Mouse (Mus musculus) forebrain, postnatal 0 days (tissue): ENCODE data around the gene Ift43. TPM values are rescaled to one million over a fixed set of nuclear protein-coding genes. Genes with fewer than 3 reads are reported as not detected.

Experiments used
- ATAC-seq: fragments of 200-750 bp; cut with Nextera tagmentation; 2 replicates; pipeline ENCODE4 v1.8.0; 2017; ENCODE audit warnings: mild to moderate bottlenecking, moderate library complexity
- DNase-seq: peaks from one replicate; pipeline ENCODE4 v3.0.0-alpha.2; 2015
- H3K27ac ChIP-seq: fragments of 300-500 bp; sonication (generic); 2 replicates; pipeline ENCODE4 v1.5.1; 2014; ENCODE audit warnings: low read depth, mild to moderate bottlenecking, antibody characterized with exemption, low read length, moderate library complexity, mixed read lengths
- H3K27me3 ChIP-seq: fragments of 300-500 bp; sonication (generic); 2 replicates; pipeline ENCODE4 v1.6.1; 2014; ENCODE audit warnings: mild to moderate bottlenecking, low read length, mixed read lengths; ENCODE audit not compliant: insufficient read depth
- H3K36me3 ChIP-seq: fragments of 300-500 bp; sonication (generic); 2 replicates; pipeline ENCODE4 v1.6.1; 2014; ENCODE audit warnings: mild to moderate bottlenecking, moderate library complexity; ENCODE audit not compliant: insufficient read depth
- H3K4me1 ChIP-seq: fragments of 300-500 bp; sonication (generic); 2 replicates; pipeline ENCODE4 v1.6.1; 2014; ENCODE audit warnings: antibody characterized with exemption; ENCODE audit not compliant: insufficient read depth
- H3K4me2 ChIP-seq: fragments of 300-500 bp; sonication (generic); 2 replicates; pipeline ENCODE4 v1.6.1; 2014; ENCODE audit warnings: low read depth, mild to moderate bottlenecking, moderate library complexity
- H3K4me3 ChIP-seq: fragments of 300-500 bp; sonication (generic); 2 replicates; pipeline ENCODE4 v1.5.1; 2014; ENCODE audit warnings: low read depth, low read length, mixed read lengths
- H3K9ac ChIP-seq: fragments of 300-500 bp; sonication (generic); 2 replicates; pipeline ENCODE4 v1.6.1; 2014; ENCODE audit warnings: mild to moderate bottlenecking
- H3K9me3 ChIP-seq: fragments of 300-500 bp; sonication (generic); 2 replicates; pipeline ENCODE4 v1.6.1; 2016; ENCODE audit warnings: low read length
- CTCF ChIP-seq: sonication (generic); IDR thresholded peaks from 2 replicates; pipeline ENCODE4 v1.5.1; 2016; ENCODE audit warnings: antibody characterized with exemption, control low read depth, low read depth
- WGBS: fragments of 180-500 bp; shearing (Covaris S2); extraction: QIAGEN DNeasy Blood & Tissue Kit; methylation state at CpG from one replicate; pipeline ENCODE4 v1.1.7; 2014; 5-methylcytosine and 5-hydroxymethylcytosine counted together
- polyA plus RNA-seq: library from polyadenylated mRNA; unstranded; fragments of >200 nt; fragmentation: Nextera tagmentation; extraction: Ambion mirVana; gene quantifications from 2 replicates; pipeline ENCODE4 v1.2.1, GENCODE M21; 2015
- total RNA-seq: library from RNA; depleted of rRNA; stranded (reverse); fragments of >200 nt; gene quantifications from 2 replicates; pipeline ENCODE4 v1.2.3, GENCODE M21; 2014

The Ift43 gene
- total and polyA plus RNA-seq, 2 experiments from 2014 or later: 12.9 to 35.3 TPM

- no peaks in the 10 kb centered on the region for H3K9me3 ChIP-seq
- no peaks in the 10 kb centered on the region for H3K4me1 ChIP-seq
- H3K4me2 ChIP-seq: no peak overlapping the region
- no peak for DNase-seq
- WGBS: 85% methylated on average over 4 of the region's 4 CpGs
- TF ChIP-seq CTCF: no peak
- no peak overlapping the region for H3K27ac ChIP-seq
- no peak for ATAC-seq
- H3K9ac ChIP-seq: no peak overlapping the region
- H3K4me3 ChIP-seq: no peak overlapping the region
- no peaks in the 10 kb centered on the region for H3K36me3 ChIP-seq
- no peaks in the 10 kb centered on the region for H3K27me3 ChIP-seq
Observed at GRCm38 (mm10) chr12:86109531-86109930, 27.2 kb downstream of the Ift43 start.

GRCm38 (mm10) chr12:86110637-86111036, 28.3 kb downstream of the Ift43 start:
- Histone ChIP-seq H3K4me1 (no peaks in the 10 kb centered on the region), H3K4me2 (no peak overlapping the region), H3K9me3 (no peaks in the 10 kb centered on the region), H3K9ac (no peak overlapping the region), H3K27ac (no peak overlapping the region), H3K27me3 (no peaks in the 10 kb centered on the region), H3K4me3 (no peak overlapping the region), H3K36me3 (no peaks in the 10 kb centered on the region)
- TF ChIP-seq CTCF: peak; percentile 56
- DNase-seq (no peak), ATAC-seq (no peak)
- 92% methylated on average over 2 of the region's 2 CpGs for WGBS

- DNase-seq (no peak), ATAC-seq (no peak)
- no peaks in the 10 kb centered on the region for H3K4me1 ChIP-seq
- no peaks in the 10 kb centered on the region for H3K36me3 ChIP-seq
- no peaks in the 10 kb centered on the region for H3K27me3 ChIP-seq
- WGBS: 80% methylated on average over 15 of the region's 15 CpGs
- H3K4me3 ChIP-seq: no peak overlapping the region
- no peaks in the 10 kb centered on the region for H3K9me3 ChIP-seq
- H3K4me2 ChIP-seq: no peak overlapping the region
- H3K27ac ChIP-seq: no peak overlapping the region
- H3K9ac ChIP-seq: no peak overlapping the region
- no peak for TF ChIP-seq CTCF
Observed at GRCm38 (mm10) chr12:86116295-86116835, 34.0 kb downstream of the Ift43 start.

GRCm38 (mm10) chr12:86124016-86124415, 41.7 kb downstream of the Ift43 start:
- H3K4me2 ChIP-seq: no peak overlapping the region
- no peaks in the 10 kb centered on the region for H3K27me3 ChIP-seq
- no peaks in the 10 kb centered on the region for H3K9me3 ChIP-seq
- no peak overlapping the region for H3K9ac ChIP-seq
- no peak overlapping the region for H3K27ac ChIP-seq
- no peak for TF ChIP-seq CTCF
- ATAC-seq: peak; percentile 42
- DNase-seq: no peak
- no peaks in the 10 kb centered on the region for H3K36me3 ChIP-seq
- H3K4me1 ChIP-seq: no peaks in the 10 kb centered on the region
- 67% methylated on average over 6 of the region's 6 CpGs for WGBS
- no peak overlapping the region for H3K4me3 ChIP-seq

GRCm38 (mm10) chr12:86128122-86128521, 45.8 kb downstream of the Ift43 start:
- no peak for ATAC-seq
- no peaks in the 10 kb centered on the region for H3K9me3 ChIP-seq
- H3K27ac ChIP-seq: no peak overlapping the region
- H3K27me3 ChIP-seq: no peaks in the 10 kb centered on the region
- no peak overlapping the region for H3K9ac ChIP-seq
- H3K4me3 ChIP-seq: no peak overlapping the region
- H3K4me2 ChIP-seq: no peak overlapping the region
- no peaks in the 10 kb centered on the region for H3K4me1 ChIP-seq
- H3K36me3 ChIP-seq: no peaks in the 10 kb centered on the region
- DNase-seq: no peak
- WGBS: 83% methylated on average over 6 of the region's 6 CpGs
- TF ChIP-seq CTCF: no peak

- Histone ChIP-seq H3K27ac (no peak overlapping the region), H3K4me3 (no peak overlapping the region), H3K4me2 (no peak overlapping the region), H3K9me3 (no peaks in the 10 kb centered on the region), H3K4me1 (no peaks in the 10 kb centered on the region), H3K9ac (no peak overlapping the region), H3K36me3 (no peaks in the 10 kb centered on the region), H3K27me3 (no peaks in the 10 kb centered on the region)
- no peak for TF ChIP-seq CTCF
- ATAC-seq: no peak
- no peak for DNase-seq
- WGBS: 92% methylated on average over 8 of the region's 8 CpGs
Observed at GRCm38 (mm10) chr12:86129005-86129404, 46.7 kb downstream of the Ift43 start.

- ATAC-seq: no peak
- H3K4me1 ChIP-seq: no peaks in the 10 kb centered on the region
- 61% methylated on average over 10 of the region's 10 CpGs for WGBS
Observed at GRCm38 (mm10) chr12:86129696-86130095, 47.4 kb downstream of the Ift43 start.

More at GRCm38 (mm10) chr12:86129696-86130095, 47.4 kb downstream of the Ift43 start:
- no peak for TF ChIP-seq CTCF
- Histone ChIP-seq H3K27me3 (no peaks in the 10 kb centered on the region), H3K36me3 (no peaks in the 10 kb centered on the region), H3K9me3 (no peaks in the 10 kb centered on the region), H3K4me2 (no peak overlapping the region), H3K27ac (no peak overlapping the region), H3K9ac (no peak overlapping the region), H3K4me3 (no peak overlapping the region)
- DNase-seq: no peak
